In the genomic region with DNA sequence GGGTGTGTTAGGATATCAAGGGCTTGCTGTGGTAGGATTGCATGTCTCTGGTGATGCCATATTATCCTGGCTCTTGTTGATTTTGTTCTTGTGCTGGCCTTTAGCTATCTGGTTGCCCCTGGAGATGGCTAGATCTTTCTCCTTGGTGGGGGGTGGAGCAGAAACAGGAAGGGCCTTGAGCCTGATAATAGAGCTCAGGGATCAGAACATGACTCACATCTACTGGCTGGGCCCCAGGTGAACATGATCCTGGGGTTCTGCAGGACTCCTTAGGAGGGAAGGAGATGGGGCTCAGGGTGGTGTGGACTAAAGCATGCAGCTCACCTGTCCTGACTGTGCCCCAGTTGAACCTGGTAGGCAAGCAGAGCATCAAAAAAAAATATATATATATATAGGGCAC, we compare ENCODE assay signal across 16 mouse cellular contexts.
A peak's percentile ranks its signal among the peaks of the same experiment; 100 is the strongest.
DNase-seq lines count a peak whose midpoint lies in the region.
"Had no signal": no experiment of that assay in that cellular context is flagged by ENCODE, and none has a peak within 500 bp of the region (broad histone marks: within the 10 kb centered on the region; RNA-seq: fewer than 3 reads in every experiment).

No protein-coding gene starts in this region.

- DNase-seq in MEL-GATA-1-ER (ENCODE audit: extremely low read depth, low read depth), result peak; percentile 16
- DNase-seq in adrenal gland, adult 2 months, result peak; percentile 32
- peak; percentile 26 for DNase-seq in adrenal gland, postnatal 14 days
- no peak for DNase-seq in spleen, postnatal 14 days (ENCODE audit: low spot score in 2 of 2)
- DNase-seq in cerebellum, adult 8-10 months, result no peak
- no peak for DNase-seq in layer of hippocampus, postnatal 10 days (ENCODE audit: low spot score in 2 of 2)
- DNase-seq: cerebellum, adult 11 months; cerebellum, adult 2 months; cerebellum, postnatal 10 days; cerebellum, postnatal 36 days; embryo, embryonic 11 days; forebrain, postnatal 0 days; gastrocnemius, postnatal 25 days; heart, adult 2 months; kidney, adult 11 months; kidney, adult 9 months had no signal

Comparison
In these comparisons a context has a peak if more than half of its experiments do, and no peak if none do; other contexts are left out.
1. DNase-seq: peak in MEL-GATA-1-ER (single experiment), adrenal gland, adult 2 months (single experiment) and adrenal gland, postnatal 14 days (single experiment); none in spleen, postnatal 14 days (0 of 2), cerebellum, adult 8-10 months (single experiment) and layer of hippocampus, postnatal 10 days (0 of 2).